Mouse (Mus musculus) thymus, adult 2 months (tissue): ENCODE results near the gene Tspan4. TPM values are rescaled to one million over a fixed set of nuclear protein-coding genes. Genes with fewer than 3 reads are reported as not detected.

Experiments used
- DNase-seq: peaks from one replicate; pipeline ENCODE4 v3.0.0; 2021
- H3K27ac ChIP-seq: fragments of 200-500 bp; 2 replicates; pipeline ENCODE4 v1.5.1; 2012; ENCODE audit warnings: low read length, control low read depth; ENCODE audit not compliant: control insufficient read depth, insufficient read depth
- H3K27me3 ChIP-seq: fragments of 200-500 bp; 2 replicates; pipeline ENCODE4 v1.6.1; 2012; ENCODE audit warnings: mild to moderate bottlenecking, low read length, moderate library complexity, mixed read lengths; ENCODE audit not compliant: control insufficient read depth, insufficient read depth
- H3K36me3 ChIP-seq: fragments of 200-500 bp; 2 replicates; pipeline ENCODE4 v1.6.1; 2012; ENCODE audit warnings: mild to moderate bottlenecking, low read length, moderate library complexity; ENCODE audit not compliant: control insufficient read depth, insufficient read depth
- H3K4me1 ChIP-seq: fragments of 200-500 bp; replicated peaks from 2 replicates; pipeline ENCODE4 v1.6.1; 2012; ENCODE audit warnings: low read length; ENCODE audit not compliant: control insufficient read depth, insufficient read depth
- H3K4me3 ChIP-seq: fragments of 200-500 bp; 2 replicates; pipeline ENCODE4 v1.5.1; 2012; ENCODE audit warnings: mild to moderate bottlenecking, low read length, control low read depth, moderate library complexity; ENCODE audit not compliant: control insufficient read depth, insufficient read depth
- CTCF ChIP-seq: fragments of 200-500 bp; IDR thresholded peaks from 2 replicates; pipeline ENCODE4 v1.5.1; 2012; ENCODE audit warnings: mild to moderate bottlenecking, control low read depth, low read length, moderate library complexity, borderline replicate concordance; ENCODE audit not compliant: control insufficient read depth, poor library complexity, insufficient read depth; ENCODE audit errors: extremely low read depth
- POLR2A ChIP-seq: fragments of 200-500 bp; IDR thresholded peaks from 2 replicates; pipeline ENCODE4 v1.6.1; 2012; ENCODE audit warnings: mild to moderate bottlenecking, low read length, control low read depth, moderate library complexity; ENCODE audit not compliant: control insufficient read depth, poor library complexity, insufficient read depth; ENCODE audit errors: extremely low read depth
- WGBS: fragments of 180-500 bp; shearing (Covaris S2); methylation state at CpG from one replicate; pipeline ENCODE4 v1.1.7; 2018; 5-methylcytosine and 5-hydroxymethylcytosine counted together
- polyA plus RNA-seq: library from polyadenylated mRNA; depleted of rRNA; stranded (reverse); fragments of >200 nt; gene quantifications from 2 replicates; pipeline ENCODE4 v1.2.3, GENCODE M21; 2012

The Tspan4 gene
- polyA plus RNA-seq, 1 experiment: 45.1 TPM

DNA sequence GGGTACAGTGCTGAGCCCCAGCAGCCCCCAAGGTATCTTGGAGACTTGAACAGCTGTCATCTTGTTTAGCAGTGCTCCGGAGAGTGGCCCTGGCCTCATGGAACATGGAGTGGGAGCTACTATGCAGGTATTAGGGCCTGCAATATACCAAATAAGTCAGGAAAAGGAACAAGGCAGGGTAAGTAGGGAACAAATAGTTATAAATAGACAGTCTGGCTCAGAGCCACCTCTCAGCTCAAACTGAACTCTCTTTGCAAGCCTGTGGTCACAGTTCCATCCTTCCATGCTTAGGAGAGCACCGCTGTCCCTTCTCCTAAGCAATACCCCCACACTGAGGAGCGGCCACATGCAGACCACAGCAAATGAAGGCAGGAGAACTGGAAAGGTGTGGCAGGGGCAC, 22.6 kb downstream of the Tspan4 start:
- Histone ChIP-seq H3K4me1 (no peaks in the 10 kb centered on the region), H3K36me3 (no peaks in the 10 kb centered on the region), H3K4me3 (no peak overlapping the region), H3K27me3 (no peaks in the 10 kb centered on the region), H3K27ac (no peak overlapping the region)
- DNase-seq: no peak
- 90% methylated on average over 3 of the region's 3 CpGs for WGBS
- TF ChIP-seq CTCF: no peak
- TF ChIP-seq POLR2A: no peak

DNA sequence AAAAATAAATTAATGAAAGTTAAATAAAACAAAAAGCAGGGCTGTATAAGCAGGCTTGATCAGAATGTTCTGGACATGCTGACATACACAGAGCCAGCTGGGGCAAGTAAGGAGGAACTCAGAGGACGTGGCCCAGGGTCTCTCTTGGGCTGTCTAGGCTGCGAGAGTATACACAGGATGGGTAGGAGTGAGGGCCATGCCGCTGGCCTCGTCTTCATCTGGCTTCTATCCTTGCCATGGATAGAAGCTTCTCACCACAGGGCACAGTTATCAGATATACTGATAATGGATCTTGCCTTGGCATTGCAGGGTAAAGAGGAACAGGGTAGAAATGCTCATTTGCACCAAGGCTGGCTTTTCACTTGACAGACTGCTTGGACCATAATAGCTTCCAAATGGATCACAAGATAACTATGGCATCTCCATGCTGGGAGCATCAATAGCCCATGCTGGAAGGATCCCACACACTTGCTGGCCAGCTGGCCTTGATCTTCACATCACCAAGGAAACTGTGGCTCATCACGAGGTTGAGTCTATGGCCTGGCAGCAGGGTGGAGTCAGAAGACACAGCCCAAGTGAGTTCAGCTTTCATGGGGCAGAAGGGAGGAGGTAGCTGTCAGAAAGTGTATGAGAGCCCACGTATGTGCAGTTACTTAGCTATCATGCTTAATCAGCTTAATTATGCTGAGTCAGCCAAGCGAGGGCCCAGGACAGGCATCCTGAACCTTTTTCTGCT, 26.9 kb downstream of the Tspan4 start:
- no peak overlapping the region for H3K4me3 ChIP-seq
- no peak for TF ChIP-seq POLR2A
- no peak for TF ChIP-seq CTCF
- no peak for DNase-seq
- no peaks in the 10 kb centered on the region for H3K36me3 ChIP-seq
- no peaks in the 10 kb centered on the region for H3K4me1 ChIP-seq
- WGBS: 95% methylated on average over 7 of the region's 7 CpGs
- H3K27me3 ChIP-seq: no peaks in the 10 kb centered on the region
- H3K27ac ChIP-seq: no peak overlapping the region

DNA sequence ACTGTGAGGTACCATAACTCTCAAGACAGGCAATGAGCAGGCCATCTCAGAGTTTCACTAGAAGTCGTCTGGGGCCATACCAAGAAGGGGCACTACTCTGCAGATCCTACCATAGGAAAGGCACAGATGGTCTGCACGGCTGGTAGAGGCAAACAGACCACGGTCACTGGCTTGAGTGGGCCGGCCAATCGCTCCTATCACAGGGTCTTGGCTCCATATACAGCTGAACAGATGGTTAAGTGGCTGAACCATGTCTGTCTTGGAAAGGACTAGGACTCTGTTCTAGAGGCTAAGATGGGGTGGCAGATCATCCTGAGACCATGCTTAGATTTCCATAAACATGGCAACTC, 27.5 kb downstream of the Tspan4 start:
- Histone ChIP-seq H3K4me1 (no peaks in the 10 kb centered on the region), H3K27ac (no peak overlapping the region), H3K4me3 (no peak overlapping the region), H3K27me3 (no peaks in the 10 kb centered on the region), H3K36me3 (no peaks in the 10 kb centered on the region)
- no peak for DNase-seq
- 98% methylated on average over 5 of the region's 5 CpGs for WGBS
- no peak for TF ChIP-seq CTCF
- TF ChIP-seq POLR2A: no peak

- TF ChIP-seq CTCF: no peak
- no peak for TF ChIP-seq POLR2A
- Histone ChIP-seq H3K27me3 (no peaks in the 10 kb centered on the region), H3K4me1 (no peaks in the 10 kb centered on the region), H3K4me3 (no peak overlapping the region), H3K27ac (no peak overlapping the region), H3K36me3 (no peaks in the 10 kb centered on the region)
- 95% methylated on average over 2 of the region's 2 CpGs for WGBS
- DNase-seq: no peak
Measured at GRCm38 (mm10) chr7:141506278-141506677, 31.2 kb downstream of the Tspan4 start.

GRCm38 (mm10) chr7:141508160-141508559, 33.1 kb downstream of the Tspan4 start:
- Histone ChIP-seq H3K4me3 (no peak overlapping the region), H3K36me3 (no peaks in the 10 kb centered on the region), H3K4me1 (no peaks in the 10 kb centered on the region), H3K27ac (no peak overlapping the region), H3K27me3 (no peaks in the 10 kb centered on the region)
- no peak for TF ChIP-seq POLR2A
- no peak for TF ChIP-seq CTCF
- DNase-seq: no peak

GRCm38 (mm10) chr7:141510196-141510595, 35.2 kb downstream of the Tspan4 start:
- Histone ChIP-seq H3K4me1 (no peaks in the 10 kb centered on the region), H3K27me3 (no peaks in the 10 kb centered on the region), H3K4me3 (no peak overlapping the region), H3K36me3 (no peaks in the 10 kb centered on the region), H3K27ac (no peak overlapping the region)
- no peak for DNase-seq
- TF ChIP-seq CTCF: no peak
- TF ChIP-seq POLR2A: no peak
- 96% methylated on average over 5 of the region's 5 CpGs for WGBS
